Mouse (Mus musculus): Measurements from ENCODE around the gene St6galnac1. TPM values are rescaled to one million over a fixed set of nuclear protein-coding genes. Genes with fewer than 3 reads are reported as not detected.
"Not testable (repeated sequence)": the region's sequence is repeated elsewhere in the genome, so short reads cannot be mapped to it uniquely, and the experiment has no call there.

St6galnac1 gene
- total RNA-seq, 2 experiments from 2014 or later = not detected

- peak; percentile 79 to 95 for DNase-seq (ENCODE audit: extremely low spot score in 1 of 2, low spot score in 1 of 2)
Measured at GRCm38 (mm10) chr11:116807938-116808606, 32.8 kb upstream of the St6galnac1 start.

- DNase-seq (ENCODE audit: extremely low spot score in 1 of 2, low spot score in 1 of 2) = no peak
Measured at GRCm38 (mm10) chr11:116807526-116807925, 32.2 kb upstream of the St6galnac1 start.

- DNase-seq (ENCODE audit: extremely low spot score in 1 of 2, low spot score in 1 of 2) = no peak
Measured at GRCm38 (mm10) chr11:116807116-116807515, 31.8 kb upstream of the St6galnac1 start.

GRCm38 (mm10) chr11:116806136-116807071 lies 31.1 kb upstream of the St6galnac1 start:
- DNase-seq (ENCODE audit: extremely low spot score in 1 of 2, low spot score in 1 of 2) = no peak

- no peak for DNase-seq (ENCODE audit: extremely low spot score in 1 of 2, low spot score in 1 of 2)
Measured at GRCm38 (mm10) chr11:116802709-116803108, 27.4 kb upstream of the St6galnac1 start.

- no peak for DNase-seq (ENCODE audit: extremely low spot score in 1 of 2, low spot score in 1 of 2)
Measured at GRCm38 (mm10) chr11:116801106-116801505, 25.8 kb upstream of the St6galnac1 start.

- no peak for DNase-seq (ENCODE audit: extremely low spot score in 1 of 2, low spot score in 1 of 2)
Measured at GRCm38 (mm10) chr11:116799364-116799763, 24.1 kb upstream of the St6galnac1 start.

GRCm38 (mm10) chr11:116784221-116784620 lies 8.9 kb upstream of the St6galnac1 start:
- no peak for DNase-seq (ENCODE audit: extremely low spot score in 1 of 2, low spot score in 1 of 2)

GRCm38 (mm10) chr11:116782737-116783145 lies 7.4 kb upstream of the St6galnac1 start:
- DNase-seq (ENCODE audit: extremely low spot score in 1 of 2, low spot score in 1 of 2) = no peak

GRCm38 (mm10) chr11:116773205-116773604 lies 2.1 kb downstream of the St6galnac1 start:
- DNase-seq (ENCODE audit: extremely low spot score in 1 of 2, low spot score in 1 of 2) = no peak

- no peak for DNase-seq (ENCODE audit: extremely low spot score in 1 of 2, low spot score in 1 of 2)
Measured at GRCm38 (mm10) chr11:116769873-116770272, 5.4 kb downstream of the St6galnac1 start.

- no peak for DNase-seq (ENCODE audit: extremely low spot score in 1 of 2, low spot score in 1 of 2)
Measured at GRCm38 (mm10) chr11:116764946-116765345, 10.4 kb downstream of the St6galnac1 start.

GRCm38 (mm10) chr11:116764346-116764745 lies 11.0 kb downstream of the St6galnac1 start:
- DNase-seq (ENCODE audit: extremely low spot score in 1 of 2, low spot score in 1 of 2) = no peak

GRCm38 (mm10) chr11:116755191-116755590 lies 20.1 kb downstream of the St6galnac1 start:
- no peak for DNase-seq (ENCODE audit: extremely low spot score in 1 of 2, low spot score in 1 of 2)

- DNase-seq (ENCODE audit: extremely low spot score in 1 of 2, low spot score in 1 of 2) = no peak
Measured at GRCm38 (mm10) chr11:116753674-116754470, 21.4 kb downstream of the St6galnac1 start.

- no peak for DNase-seq (ENCODE audit: extremely low spot score in 1 of 2, low spot score in 1 of 2)
Measured at GRCm38 (mm10) chr11:116749733-116750132, 25.6 kb downstream of the St6galnac1 start.

GRCm38 (mm10) chr11:116748692-116749091 lies 26.6 kb downstream of the St6galnac1 start:
- DNase-seq (ENCODE audit: extremely low spot score in 1 of 2, low spot score in 1 of 2) = not testable (repeated sequence)

GRCm38 (mm10) chr11:116746822-116747221 lies 28.5 kb downstream of the St6galnac1 start:
- DNase-seq (ENCODE audit: extremely low spot score in 1 of 2, low spot score in 1 of 2) = not testable (repeated sequence)

- DNase-seq (ENCODE audit: extremely low spot score in 1 of 2, low spot score in 1 of 2) = not testable (repeated sequence)
Measured at GRCm38 (mm10) chr11:116745457-116745856, 29.9 kb downstream of the St6galnac1 start.

GRCm38 (mm10) chr11:116738411-116738810 lies 36.9 kb downstream of the St6galnac1 start:
- DNase-seq (ENCODE audit: extremely low spot score in 1 of 2, low spot score in 1 of 2) = peak in 1 of 2 experiments; percentile 8

Measured in layer of hippocampus, postnatal 25 days (tissue).